8 mouse cellular contexts compared by ENCODE assay signal in the genomic region with DNA sequence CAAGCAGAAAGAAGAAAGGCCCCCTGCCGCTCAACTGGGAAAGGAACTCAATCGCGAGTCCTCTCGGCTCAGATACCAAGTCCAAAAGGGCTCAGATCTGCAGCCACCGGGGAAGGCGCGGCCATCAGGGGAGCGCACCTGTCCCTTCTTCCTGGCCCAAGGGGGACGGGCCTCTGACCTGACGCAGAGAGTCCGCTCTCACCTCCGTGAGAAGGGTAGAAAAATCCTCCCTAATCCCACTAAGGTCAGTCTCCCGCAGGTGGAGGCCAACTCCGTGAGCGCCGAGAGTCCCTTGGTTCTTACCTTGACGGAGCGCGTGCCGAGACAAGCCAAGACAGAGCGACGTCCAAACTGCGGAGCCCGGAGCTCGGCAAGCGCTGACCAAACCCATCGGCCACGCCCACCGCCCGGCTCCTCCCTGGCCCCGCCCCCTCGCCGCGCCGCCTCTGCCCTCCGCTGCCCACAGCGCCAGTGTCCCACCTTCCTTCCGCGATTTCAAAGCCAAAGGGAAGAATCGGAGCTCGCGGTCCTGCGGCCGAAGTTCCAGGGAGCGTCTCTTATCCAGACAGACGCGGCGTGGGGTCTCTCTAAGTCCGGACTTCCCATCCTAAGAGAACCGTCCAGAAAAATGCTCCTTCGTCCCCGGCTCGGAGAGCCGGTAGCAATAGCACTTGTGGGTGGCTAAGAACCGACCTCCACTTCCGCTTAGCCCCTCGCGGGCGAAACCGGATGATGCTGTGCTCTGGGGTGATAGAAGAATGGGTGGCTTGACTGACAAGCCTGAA. TPM values are rescaled to one million over a fixed set of nuclear protein-coding genes. Genes with fewer than 3 reads are reported as not detected.
DNase-seq lines count a peak whose midpoint lies in the region; ATAC-seq and TF ChIP-seq lines count a peak whose summit lies in the region.

A gene (minus strand): TSS at position 393 of the 785 bp plus-strand sequence.

- H3K9me3 ChIP-seq in embryonic facial prominence, embryonic 13.5 days: no peaks in the 10 kb centered on the region
- H3K9me3 ChIP-seq in limb, embryonic 14.5 days (ENCODE audit: control insufficient read depth, low read length): no peaks in the 10 kb centered on the region
- no peaks in the 10 kb centered on the region for H3K9me3 ChIP-seq in midbrain, embryonic 16.5 days (replicated peaks; ENCODE audit: control insufficient read depth, low read length, poor library complexity, severe bottlenecking)

- no peak within 1 kb of the TSS for H3K27ac ChIP-seq in embryonic facial prominence, embryonic 13.5 days
- H3K27ac ChIP-seq in kidney, adult 2 months (ENCODE audit: insufficient read depth, low read depth, low read length): peak within 1 kb of the TSS; percentile 77
- H3K27ac ChIP-seq in limb, embryonic 14.5 days (replicated peaks; ENCODE audit: low read depth, low read length): no peak within 1 kb of the TSS
- no peak within 1 kb of the TSS for H3K27ac ChIP-seq in midbrain, embryonic 16.5 days (ENCODE audit: low read length)
- peak within 1 kb of the TSS; percentile 94 for H3K27ac ChIP-seq in spleen, adult 2 months (ENCODE audit: insufficient read depth, low read length)

- TF ChIP-seq POLR2A in kidney, adult 2 months (IDR thresholded peaks at IDR 0.05; ENCODE audit: low read depth, low read length): peak; percentile 94
- TF ChIP-seq POLR2A in limb, embryonic 14.5 days (IDR thresholded peaks at IDR 0.05; ENCODE audit: borderline replicate concordance, extremely low read depth, insufficient read depth, insufficient read length): no peak
- TF ChIP-seq POLR2A in spleen, adult 2 months (IDR thresholded peaks at IDR 0.05; ENCODE audit: low read depth, low read length): peak; percentile 79

- H3K4me1 ChIP-seq in embryonic facial prominence, embryonic 13.5 days: peaks cover 16% of the 10 kb centered on the region; the same call in 1 of the 2 replicates
- H3K4me1 ChIP-seq in kidney, adult 2 months (ENCODE audit: control insufficient read depth, insufficient read depth, low read length): peaks cover 26% of the 10 kb centered on the region; the same call in 1 of the 2 replicates
- 0 out of 2 replicates have a peak, but pooled peaks cover 3% of the 10 kb centered on the region for H3K4me1 ChIP-seq in limb, embryonic 14.5 days (ENCODE audit: control insufficient read depth, insufficient read depth, low read length)
- H3K4me1 ChIP-seq in midbrain, embryonic 16.5 days (ENCODE audit: control insufficient read depth, insufficient read depth, low read length): peaks cover 9% of the 10 kb centered on the region
- peaks cover 13% of the 10 kb centered on the region for H3K4me1 ChIP-seq in spleen, adult 2 months (ENCODE audit: control insufficient read depth, insufficient read depth, insufficient read length)

- H3K4me2 ChIP-seq in embryonic facial prominence, embryonic 13.5 days: peak within 1 kb of the TSS; percentile 96
- peak within 1 kb of the TSS; percentile 83 for H3K4me2 ChIP-seq in limb, embryonic 14.5 days (replicated peaks; ENCODE audit: low read depth, low read length, severe bottlenecking)
- peak within 1 kb of the TSS; percentile 96 for H3K4me2 ChIP-seq in midbrain, embryonic 16.5 days (ENCODE audit: low read length)

- peaks cover 33% of the 10 kb centered on the region for H3K27me3 ChIP-seq in embryonic facial prominence, embryonic 13.5 days
- no peaks in the 10 kb centered on the region for H3K27me3 ChIP-seq in kidney, adult 2 months (replicated peaks; ENCODE audit: control insufficient read depth, insufficient read depth, low read length)
- peaks cover 15% of the 10 kb centered on the region; the same call in 1 of the 2 replicates for H3K27me3 ChIP-seq in limb, embryonic 14.5 days (ENCODE audit: control insufficient read depth, insufficient read depth, low read length)
- H3K27me3 ChIP-seq in midbrain, embryonic 16.5 days (ENCODE audit: control insufficient read depth, insufficient read depth, low read depth, low read length): peaks cover 10% of the 10 kb centered on the region
- H3K27me3 ChIP-seq in spleen, adult 2 months (ENCODE audit: control insufficient read depth, insufficient read depth, low read length): no peaks in the 10 kb centered on the region

- H3K4me3 ChIP-seq in embryonic facial prominence, embryonic 13.5 days: peak within 1 kb of the TSS; percentile 57
- peak within 1 kb of the TSS; percentile 65 for H3K4me3 ChIP-seq in kidney, adult 2 months (ENCODE audit: insufficient read depth, low read depth, low read length)
- H3K4me3 ChIP-seq in limb, embryonic 14.5 days (replicated peaks; ENCODE audit: low read length): peak within 1 kb of the TSS; percentile 54
- H3K4me3 ChIP-seq in midbrain, embryonic 16.5 days (ENCODE audit: low read depth, low read length): peak within 1 kb of the TSS; percentile 57
- peak within 1 kb of the TSS; percentile 98 for H3K4me3 ChIP-seq in spleen, adult 2 months (ENCODE audit: extremely low read depth, insufficient read depth, insufficient read length)

- H3K9ac ChIP-seq in embryonic facial prominence, embryonic 13.5 days: peak within 1 kb of the TSS; percentile 65
- peak within 1 kb of the TSS; percentile 56 for H3K9ac ChIP-seq in limb, embryonic 14.5 days (ENCODE audit: low read depth, low read length, severe bottlenecking)
- peak within 1 kb of the TSS; percentile 64 for H3K9ac ChIP-seq in midbrain, embryonic 16.5 days (ENCODE audit: low read depth, low read length)

- under 1% methylated on average over 60 of the region's 60 CpGs for WGBS in embryonic facial prominence, embryonic 13.5 days
- WGBS in kidney, adult 2 months: under 1% methylated on average over 60 of the region's 60 CpGs
- under 1% methylated on average over 53 of the region's 60 CpGs for WGBS in limb, embryonic 14.5 days
- under 1% methylated on average over 57 of the region's 60 CpGs for WGBS in midbrain, embryonic 16.5 days
- under 1% methylated on average over 60 of the region's 60 CpGs for WGBS in spleen, adult 2 months

- DNase-seq in 3134 (ENCODE audit: extremely low read depth, insufficient read length, low spot score): peak; percentile 68
- peak; percentile 97 to 98 for DNase-seq in adrenal gland, postnatal 36 days
- DNase-seq in heart, adult 18-20 months: peak; percentile 94 to 95
- DNase-seq in kidney, adult 2 months: peak; percentile 95
- peak; percentile 79 for DNase-seq in limb, embryonic 14.5 days (ENCODE audit: low spot score)
- peak; percentile 67 to 95 for DNase-seq in spleen, adult 2 months (ENCODE audit: low read depth in 1 of 2, low spot score in 2 of 2)

- ATAC-seq in embryonic facial prominence, embryonic 13.5 days (ENCODE audit: insufficient number of reproducible peaks, insufficient read depth, low FRiP score, low TSS enrichment, low read depth): peak; percentile 87
- peak; percentile 90 for ATAC-seq in limb, embryonic 14.5 days (ENCODE audit: low FRiP score, low read depth)
- ATAC-seq in midbrain, embryonic 16.5 days: peak; percentile 92

- H3K36me3 ChIP-seq in embryonic facial prominence, embryonic 13.5 days: no peaks in the 10 kb centered on the region
- H3K36me3 ChIP-seq in kidney, adult 2 months (ENCODE audit: control insufficient read depth, insufficient read depth, low read length): no peaks in the 10 kb centered on the region
- no peaks in the 10 kb centered on the region for H3K36me3 ChIP-seq in limb, embryonic 14.5 days (ENCODE audit: control insufficient read depth, insufficient read depth, low read length)
- H3K36me3 ChIP-seq in midbrain, embryonic 16.5 days (ENCODE audit: control insufficient read depth, insufficient read depth, low read length): no peaks in the 10 kb centered on the region
- peaks cover under 1% of the 10 kb centered on the region for H3K36me3 ChIP-seq in spleen, adult 2 months (ENCODE audit: control insufficient read depth, insufficient read depth, low read length)

- 0 out of 2 replicates have a peak, but pooled peaks have one; percentile 0 for TF ChIP-seq CTCF in kidney, adult 2 months (conservative IDR thresholded peaks at IDR 0.05; ENCODE audit: insufficient read depth, insufficient read length, low read depth, low read length)
- no peak for TF ChIP-seq CTCF in spleen, adult 2 months (IDR thresholded peaks at IDR 0.05; ENCODE audit: extremely low read depth, insufficient read depth, insufficient read length, insufficient replicate concordance)

RNA-seq across cellular contexts. Expression of the gene that starts here (rescaled TPM):
- total RNA-seq in adrenal gland, postnatal 36 days (2021): 1 to 10 TPM; 2.2 to 3.2 TPM
- polyA plus RNA-seq in embryonic facial prominence, embryonic 13.5 days (2015; fragmentation: Nextera tagmentation; extraction: Ambion mirVana): 4.1 and 5.0 TPM in 2 replicates
- total RNA-seq in heart, adult 18-20 months (2021): 10 to 100 TPM; 15.0 to 16.8 TPM
- polyA plus RNA-seq in kidney, adult 2 months (2012; rRNA removed): 7.8 and 8.1 TPM in 2 replicates
- polyA plus RNA-seq in limb, embryonic 14.5 days (2012; rRNA removed): 4.0 and 5.9 TPM in 2 replicates
- 7.9 and 8.7 TPM in 2 replicates for polyA plus RNA-seq in limb, embryonic 14.5 days (2014; fragmentation: Nextera tagmentation; extraction: Ambion mirVana)
- 4.6 and 5.4 TPM in 2 replicates for polyA plus RNA-seq in midbrain, embryonic 16.5 days (2015; fragmentation: Nextera tagmentation; extraction: Ambion mirVana)
- polyA plus RNA-seq in spleen, adult 2 months (2012; rRNA removed): 12.2 and 12.5 TPM in 2 replicates

Comparison
In these comparisons a context has a peak if more than half of its experiments do, and no peak if none do; other contexts are left out.
1. H3K27ac ChIP-seq: peak in kidney, adult 2 months (single experiment) and spleen, adult 2 months (single experiment); none in embryonic facial prominence, embryonic 13.5 days (single experiment), limb, embryonic 14.5 days (single experiment) and midbrain, embryonic 16.5 days (single experiment).
2. Peak in every context shown above with its lines, with median percentiles within 50 percentile points of each other: DNase-seq, ATAC-seq, H3K4me2 ChIP-seq, H3K4me3 ChIP-seq and H3K9ac ChIP-seq.